Mouse (Mus musculus) ovary, postnatal 36 days (tissue): ENCODE measurements around the gene Gbf1.
"Not testable (repeated sequence)": the region's sequence is repeated elsewhere in the genome, so short reads cannot be mapped to it uniquely, and the experiment has no call there.

Experiments
- DNase-seq: peaks from one replicate; pipeline ENCODE4 v3.0.0; 2022; ENCODE audit warnings: low spot score, mixed read lengths

Gene Gbf1

GRCm38 (mm10) chr19:46147511-46148371, 4.6 kb upstream of the Gbf1 start, which contains the start of gene Pitx3:
Gene Pitx3, minus strand, starts transcription at chr19:46148326.
- peak; percentile 20 for DNase-seq

GRCm38 (mm10) chr19:46148372-46148760, 3.9 kb upstream of the Gbf1 start:
- peak; percentile 82 for DNase-seq

GRCm38 (mm10) chr19:46149091-46149490, 3.2 kb upstream of the Gbf1 start:
- DNase-seq = no peak

- DNase-seq = no peak
These were observed 13.6 kb downstream of the Gbf1 start for GRCm38 (mm10) chr19:46165950-46166349.

GRCm38 (mm10) chr19:46167169-46167568, 14.9 kb downstream of the Gbf1 start:
- not testable (repeated sequence) for DNase-seq

- DNase-seq = no peak
These were observed 17.1 kb downstream of the Gbf1 start for GRCm38 (mm10) chr19:46169396-46169795.

- no peak for DNase-seq
These were observed 17.6 kb downstream of the Gbf1 start for GRCm38 (mm10) chr19:46169913-46170312.

- no peak for DNase-seq
These were observed 20.2 kb downstream of the Gbf1 start for GRCm38 (mm10) chr19:46172541-46172940.

GRCm38 (mm10) chr19:46175173-46175572, 22.9 kb downstream of the Gbf1 start:
- no peak for DNase-seq

GRCm38 (mm10) chr19:46177046-46177445, 24.7 kb downstream of the Gbf1 start:
- DNase-seq = no peak

GRCm38 (mm10) chr19:46180274-46180673, 28.0 kb downstream of the Gbf1 start:
- DNase-seq = no peak

GRCm38 (mm10) chr19:46182241-46182640, 29.9 kb downstream of the Gbf1 start:
- DNase-seq = no peak

- no peak for DNase-seq
These were observed 34.3 kb downstream of the Gbf1 start for GRCm38 (mm10) chr19:46186611-46187010.

- no peak for DNase-seq
These were observed 34.9 kb downstream of the Gbf1 start for GRCm38 (mm10) chr19:46187203-46187602.

GRCm38 (mm10) chr19:46198293-46198692, 46.0 kb downstream of the Gbf1 start:
- DNase-seq = no peak

- DNase-seq = no peak
These were observed 46.6 kb downstream of the Gbf1 start for GRCm38 (mm10) chr19:46198891-46199290.

- no peak for DNase-seq
These were observed 51.9 kb downstream of the Gbf1 start for GRCm38 (mm10) chr19:46204166-46204565.

GRCm38 (mm10) chr19:46205680-46206079, 53.4 kb downstream of the Gbf1 start:
- DNase-seq = no peak

GRCm38 (mm10) chr19:46210951-46211350, 58.6 kb downstream of the Gbf1 start:
- no peak for DNase-seq

- no peak for DNase-seq
These were observed 62.2 kb downstream of the Gbf1 start for GRCm38 (mm10) chr19:46214541-46214940.

GRCm38 (mm10) chr19:46215401-46215800, 63.1 kb downstream of the Gbf1 start:
- no peak for DNase-seq

- DNase-seq = no peak
These were observed 64.4 kb downstream of the Gbf1 start for GRCm38 (mm10) chr19:46216716-46217115.

GRCm38 (mm10) chr19:46217347-46217746, 65.0 kb downstream of the Gbf1 start:
- not testable (repeated sequence) for DNase-seq

- DNase-seq = no peak
These were observed 67.8 kb downstream of the Gbf1 start for GRCm38 (mm10) chr19:46220116-46220515.
